Comparison of ENCODE assay signal across 9 mouse cellular contexts in genomic region chr17:87445337-87445916, GRCm38 (mm10). TPM values are rescaled to one million over a fixed set of nuclear protein-coding genes. Genes with fewer than 3 reads are reported as not detected.
DNase-seq lines count a peak whose midpoint lies in the region; ATAC-seq and TF ChIP-seq lines count a peak whose summit lies in the region.
"Had no signal": no experiment of that assay in that cellular context is flagged by ENCODE, and none has a peak within 500 bp of the region (broad histone marks: within the 10 kb centered on the region; RNA-seq: fewer than 3 reads in every experiment).

No protein-coding gene starts in this region.

- peak overlapping the region; percentile 74 for H3K27ac ChIP-seq in left cerebral cortex, adult 2 months
- H3K27ac ChIP-seq in embryonic facial prominence, embryonic 10.5 days (replicated peaks): peak overlapping the region; percentile 100
- H3K27ac ChIP-seq in intestine, embryonic 14.5 days (ENCODE audit: low read depth): peak overlapping the region; percentile 97; the same call in 1 of the 2 replicates
- H3K27ac ChIP-seq in macrophage: peak overlapping the region; percentile 67

- H3K79me2 ChIP-seq in macrophage (ENCODE audit: inconsistent target): peaks cover 58% of the 10 kb centered on the region

- H3K4me1 ChIP-seq in embryonic facial prominence, embryonic 10.5 days: peaks cover 47% of the 10 kb centered on the region
- peaks cover 26% of the 10 kb centered on the region for H3K4me1 ChIP-seq in intestine, embryonic 14.5 days (replicated peaks; ENCODE audit: control insufficient read depth, insufficient read depth, low read length)

- H3K27me3 ChIP-seq in embryonic facial prominence, embryonic 10.5 days (replicated peaks; ENCODE audit: low read depth, poor library complexity, severe bottlenecking): 0 out of 2 replicates have a peak, but pooled peaks cover 7% of the 10 kb centered on the region
- no peaks in the 10 kb centered on the region for H3K27me3 ChIP-seq in intestine, embryonic 14.5 days (replicated peaks; ENCODE audit: control insufficient read depth, insufficient read depth, low read length)

- H3K9me3 ChIP-seq in embryonic facial prominence, embryonic 10.5 days: no peaks in the 10 kb centered on the region
- H3K9me3 ChIP-seq in intestine, embryonic 14.5 days (ENCODE audit: control insufficient read depth, low read length): no peaks in the 10 kb centered on the region

- ATAC-seq in intestine, embryonic 14.5 days (replicated peaks; ENCODE audit: low FRiP score, low TSS enrichment, low read depth): no peak
- no peak for ATAC-seq in megakaryocyte progenitor cell, adult 5-6 weeks (replicated peaks; ENCODE audit: poor library complexity)

- intact Hi-C loops in left cerebral cortex, adult 2 months (cut with DNase I): loop anchor here (10.0 kb wide), 1 partner anchor 229 kb away; the partner anchor contains the start of gene Msh2
- intact Hi-C loops in left cerebral cortex, postnatal 10 days (cut with DNase I): loop anchor here (5.0 kb wide), 1 partner anchor 113 kb away; no protein-coding TSS in a partner anchor

- no peak for TF ChIP-seq CTCF in left cerebral cortex, adult 2 months (IDR thresholded peaks at IDR 0.05)

- peak overlapping the region; percentile 88 for H3K4me3 ChIP-seq in left cerebral cortex, adult 2 months
- peak overlapping the region; percentile 92 for H3K4me3 ChIP-seq in embryonic facial prominence, embryonic 10.5 days
- H3K4me3 ChIP-seq in intestine, embryonic 14.5 days (ENCODE audit: low read depth, low read length): peak overlapping the region; percentile 95
- H3K4me3 ChIP-seq in macrophage (ENCODE audit: inconsistent target): peak overlapping the region; percentile 79

- DNase-seq in left cerebral cortex, adult 2 months (ENCODE audit: extremely low spot score in 1 of 2, low spot score in 2 of 2): no peak
- DNase-seq in left cerebral cortex, adult 9 months (ENCODE audit: low spot score in 2 of 2): no peak
- peak; percentile 21 for DNase-seq in embryonic facial prominence, embryonic 10.5 days (ENCODE audit: low spot score)
- no peak for DNase-seq in intestine, embryonic 14.5 days (ENCODE audit: low spot score)
- no peak for DNase-seq in layer of hippocampus, adult 18-20 months (ENCODE audit: low spot score in 2 of 2)
- DNase-seq in left cerebral cortex, postnatal 10 days (ENCODE audit: extremely low spot score in 1 of 2, low spot score in 2 of 2): no peak

- H3K36me3 ChIP-seq in embryonic facial prominence, embryonic 10.5 days (replicated peaks): peaks cover 38% of the 10 kb centered on the region
- peaks cover 17% of the 10 kb centered on the region for H3K36me3 ChIP-seq in intestine, embryonic 14.5 days (ENCODE audit: control insufficient read depth, insufficient read depth, low read length)
- H3K36me3 ChIP-seq in macrophage (ENCODE audit: inconsistent target): no peaks in the 10 kb centered on the region

- H3K9ac ChIP-seq in intestine, embryonic 14.5 days (ENCODE audit: low read length): peak overlapping the region; percentile 98

- WGBS in embryonic facial prominence, embryonic 10.5 days: under 1% methylated on average over 13 of the region's 13 CpGs
- 1% methylated on average over 13 of the region's 13 CpGs for WGBS in intestine, embryonic 14.5 days
- WGBS in macrophage (ENCODE audit: missing documents): under 1% methylated on average over 13 of the region's 13 CpGs

- H3K4me2 ChIP-seq in intestine, embryonic 14.5 days (ENCODE audit: low read length): peak overlapping the region; percentile 95

RNA-seq across cellular contexts. Expression of gene Calm2, which starts 1.3 kb away (rescaled TPM):
- 1,000 to 10,000 TPM; 2,083 to 2,187 TPM for total RNA-seq in left cerebral cortex, adult 2 months (2021)
- polyA plus RNA-seq in embryonic facial prominence, embryonic 10.5 days (2016; fragmentation: Nextera tagmentation; extraction: Ambion mirVana): 1,075 and 1,119 TPM in 2 replicates
- polyA plus RNA-seq in intestine, embryonic 14.5 days (2014; fragmentation: Nextera tagmentation; extraction: Ambion mirVana): 1,068 and 1,168 TPM in 2 replicates
- total RNA-seq in macrophage (2018; cell fraction: chromatin; rRNA removed): 100 to 1,000 TPM in 4 of 26 experiments, 10 to 100 TPM in 22; 38.3 to 133 (median 72.0) TPM
- total RNA-seq in macrophage (2018; cell fraction: cytosol; rRNA removed): 100 to 1,000 TPM; 350 to 760 (median 532) TPM
- total RNA-seq in macrophage (2018; cell fraction: nucleus; rRNA removed): 100 to 1,000 TPM; 119 to 311 (median 172) TPM
- 716 to 1,639 TPM (median 783 TPM) in 3 replicates for polyA plus RNA-seq in macrophage (2018)
- 664 and 692 TPM in 2 replicates for total RNA-seq in megakaryocyte progenitor cell, adult 5-6 weeks (2015)
- 1,536 and 1,800 TPM in 2 replicates for total RNA-seq in megakaryocyte progenitor cell, adult 5-6 weeks (2017)
- 1,000 to 10,000 TPM; 2,186 to 2,300 TPM for total RNA-seq in layer of hippocampus, adult 18-20 months (2021)
- total RNA-seq in left cerebral cortex, postnatal 10 days (2021): 1,000 to 10,000 TPM; 2,409 to 2,430 TPM

RNA-seq across cellular contexts. Expression of gene Stpg4, which starts 17.9 kb away (rescaled TPM):
- total RNA-seq in left cerebral cortex, adult 2 months (2021): not detected
- polyA plus RNA-seq in embryonic facial prominence, embryonic 10.5 days (2016; fragmentation: Nextera tagmentation; extraction: Ambion mirVana): not detected in 2 replicates
- polyA plus RNA-seq in intestine, embryonic 14.5 days (2014; fragmentation: Nextera tagmentation; extraction: Ambion mirVana): not detected in 2 replicates
- total RNA-seq in macrophage (2018; cell fraction: chromatin; rRNA removed): not detected
- total RNA-seq in macrophage (2018; cell fraction: cytosol; rRNA removed): not detected
- not detected for total RNA-seq in macrophage (2018; cell fraction: nucleus; rRNA removed)
- polyA plus RNA-seq in macrophage (2018): not detected in 3 replicates
- total RNA-seq in megakaryocyte progenitor cell, adult 5-6 weeks (2015): 1.0 TPM in 1 of 2 replicates, not detected in the other
- not detected in 2 replicates for total RNA-seq in megakaryocyte progenitor cell, adult 5-6 weeks (2017)
- total RNA-seq in layer of hippocampus, adult 18-20 months (2021): not detected
- total RNA-seq in left cerebral cortex, postnatal 10 days (2021): under 1 TPM in 1 of 2 experiments, not detected in 1; 0.56 TPM
- total RNA-seq: common myeloid progenitor, adult 5-6 weeks had no signal
